Mouse (Mus musculus) heart, adult 2 months (tissue): ENCODE data around the gene Mat2a.

Source experiments
- CTCF ChIP-seq: fragments of 200-600 bp; IDR thresholded peaks from 2 replicates; pipeline ENCODE4 v1.8.1; 2022; ENCODE audit warnings: antibody characterized with exemption, mild to moderate bottlenecking, moderate library complexity
- EP300 ChIP-seq: fragments of 200-500 bp; IDR thresholded peaks from 2 replicates; pipeline ENCODE4 v1.6.1; 2011; ENCODE audit warnings: low read depth, low read length, control low read depth; ENCODE audit not compliant: insufficient read depth
- POLR2A ChIP-seq: fragments of 200-500 bp; IDR thresholded peaks from 2 replicates; pipeline ENCODE4 v1.6.1; 2011; ENCODE audit warnings: mild to moderate bottlenecking, low read depth, low read length, control low read depth; ENCODE audit not compliant: insufficient read depth

DNA sequence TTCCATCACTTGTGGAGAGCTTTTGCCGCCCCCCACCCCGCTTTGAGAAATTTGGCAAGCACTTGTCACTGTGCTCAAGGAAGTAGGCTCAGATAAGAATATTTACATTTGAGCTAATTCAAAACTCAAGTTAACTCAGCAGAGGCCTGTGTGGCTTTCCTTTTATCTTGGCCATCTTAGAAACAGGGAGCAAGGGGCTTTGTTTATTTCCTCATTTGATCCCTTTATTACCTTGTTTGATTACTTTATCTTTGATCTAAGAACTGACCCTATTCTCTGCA lies 41.0 kb upstream of the Mat2a start:
- TF ChIP-seq CTCF = no peak
- TF ChIP-seq POLR2A = no peak
- no peak for TF ChIP-seq EP300
